Mouse (Mus musculus): Measurements from ENCODE around the gene Rpl14. TPM values are rescaled to one million over a fixed set of nuclear protein-coding genes. Genes with fewer than 3 reads are reported as not detected.
A peak's percentile ranks its signal among the peaks of the same experiment; 100 is the strongest.

Gene Rpl14
- polyA plus RNA-seq, 2 experiments = 556 to 571 TPM

DNA sequence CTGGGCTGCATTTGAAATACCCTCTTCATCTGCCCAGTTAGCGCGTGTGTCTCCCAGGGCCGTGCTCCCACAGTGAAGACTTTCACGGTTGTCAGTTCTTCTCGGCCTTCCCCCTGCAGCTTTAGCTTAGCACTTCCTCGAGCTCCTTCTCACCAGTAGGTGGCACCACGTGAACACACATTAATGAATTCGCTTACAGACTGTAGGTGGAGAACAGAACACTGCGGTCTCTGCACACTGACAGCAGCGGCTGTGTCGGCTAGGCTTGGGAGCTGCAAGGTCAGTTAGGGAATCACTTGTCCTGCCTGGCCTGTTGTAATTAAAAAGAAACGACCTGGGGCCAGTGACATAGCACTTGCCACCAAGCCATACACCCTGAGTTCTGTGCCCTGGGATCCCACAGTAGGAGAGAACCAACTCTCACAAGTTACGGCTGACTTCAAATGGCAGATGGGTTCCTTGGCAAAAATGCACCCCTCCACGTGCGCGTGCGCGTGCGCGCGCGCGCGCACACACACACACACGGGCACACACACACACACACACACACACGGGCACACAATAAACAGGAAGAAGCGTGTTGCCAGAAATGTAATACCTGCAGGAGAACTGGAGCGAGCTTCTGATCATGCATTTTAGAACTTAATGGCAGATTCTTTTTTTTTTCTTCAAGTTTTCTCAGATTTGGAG is 11.5 kb downstream of the Rpl14 start:
- peaks cover 9 to 20% of the 10 kb centered on the region in 2 experiments; a peak in 3 of 4 replicates for H3K4me1 ChIP-seq (replicated peaks; ENCODE audit: control insufficient read depth in 2 of 2, insufficient read depth in 2 of 2, low read length in 1 of 2)
- H3K36me3 ChIP-seq (replicated peaks; ENCODE audit: control insufficient read depth, insufficient read depth, low read depth) = no peaks in the 10 kb centered on the region
- H3K27ac ChIP-seq = no peak overlapping the region
- no peak for TF ChIP-seq EP300 (IDR thresholded peaks at IDR 0.05; ENCODE audit: low read depth)
- TF ChIP-seq CTCF (IDR thresholded peaks at IDR 0.05; ENCODE audit: low read depth) = peak; percentile 96
- 6% methylated on average over 28 of the region's 28 CpGs for WGBS (ENCODE audit: insufficient replicate concordance)
- peak overlapping the region; percentile 65 for H3K4me2 ChIP-seq (ENCODE audit: low read depth)
- H3K9me3 ChIP-seq (ENCODE audit: control insufficient read depth, low read length) = no peaks in the 10 kb centered on the region
- ATAC-seq (ENCODE audit: insufficient read depth) = peak; percentile 87
- peak; percentile 73 to 81 (median 78) for DNase-seq (ENCODE audit: low read depth in 3 of 3, low spot score in 3 of 3)
- H3K4me3 ChIP-seq (ENCODE audit: insufficient read depth in 1 of 2, low read depth in 2 of 2, low read length in 2 of 2) = peak overlapping the region; percentile 31 to 53
- H3K9ac ChIP-seq (replicated peaks) = peak overlapping the region; percentile 34; the same call in 1 of the 2 replicates
- H3K27me3 ChIP-seq (ENCODE audit: control insufficient read depth, insufficient read depth, low read length) = no peaks in the 10 kb centered on the region

DNA sequence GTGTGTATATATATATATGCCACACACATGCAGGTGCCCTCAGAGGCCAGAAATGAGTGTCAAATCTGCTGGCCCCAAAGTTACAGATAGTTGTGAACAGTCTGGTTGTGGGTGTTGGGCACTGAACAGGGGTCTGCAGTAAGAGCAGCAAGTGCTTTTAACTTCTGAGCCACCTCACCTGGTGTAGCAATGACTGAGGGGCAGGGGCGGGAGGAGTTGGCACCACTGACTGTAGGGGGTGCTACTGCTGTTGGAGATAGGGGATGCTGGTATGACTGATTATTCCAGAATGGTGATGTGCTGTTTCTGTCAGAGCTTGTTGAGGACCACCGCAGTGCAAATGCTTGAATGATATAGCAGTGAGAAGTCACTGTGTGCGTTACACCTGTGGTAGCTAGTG is 12.1 kb downstream of the Rpl14 start:
- Histone ChIP-seq H3K4me1 (replicated peaks; ENCODE audit: control insufficient read depth in 2 of 2, insufficient read depth in 2 of 2, low read length in 1 of 2) (peaks cover 4 to 15% of the 10 kb centered on the region in 2 experiments; a peak in 3 of 4 replicates), H3K27me3 (ENCODE audit: control insufficient read depth, insufficient read depth, low read length) (no peaks in the 10 kb centered on the region), H3K4me2 (ENCODE audit: low read depth) (peak overlapping the region; percentile 65), H3K9me3 (ENCODE audit: control insufficient read depth, low read length) (no peaks in the 10 kb centered on the region), H3K27ac (no peak overlapping the region), H3K4me3 (ENCODE audit: insufficient read depth in 1 of 2, low read depth in 2 of 2, low read length in 2 of 2) (no peak overlapping the region), H3K36me3 (replicated peaks; ENCODE audit: control insufficient read depth, insufficient read depth, low read depth) (no peaks in the 10 kb centered on the region), H3K9ac (replicated peaks) (no peak overlapping the region; the same call in 1 of the 2 replicates)
- ATAC-seq (ENCODE audit: insufficient read depth) (no peak), DNase-seq (ENCODE audit: low read depth in 3 of 3, low spot score in 3 of 3) (no peak)
- 55% methylated on average over 3 of the region's 3 CpGs for WGBS (ENCODE audit: insufficient replicate concordance)
- peak; percentile 35 for TF ChIP-seq CTCF (IDR thresholded peaks at IDR 0.05; ENCODE audit: low read depth)
- TF ChIP-seq EP300 (IDR thresholded peaks at IDR 0.05; ENCODE audit: low read depth) = no peak

- no peak overlapping the region for H3K4me2 ChIP-seq (ENCODE audit: low read depth)
- no peaks in the 10 kb centered on the region for H3K9me3 ChIP-seq (ENCODE audit: control insufficient read depth, low read length)
- no peak for ATAC-seq (ENCODE audit: insufficient read depth)
- H3K4me3 ChIP-seq (ENCODE audit: insufficient read depth in 1 of 2, low read depth in 2 of 2, low read length in 2 of 2) = no peak overlapping the region
- no peaks in the 10 kb centered on the region for H3K36me3 ChIP-seq (replicated peaks; ENCODE audit: control insufficient read depth, insufficient read depth, low read depth)
- DNase-seq (ENCODE audit: low read depth in 3 of 3, low spot score in 3 of 3) = peak in 1 of 3 experiments; percentile 68
- no peak overlapping the region for H3K9ac ChIP-seq (replicated peaks)
- H3K27ac ChIP-seq = no peak overlapping the region
- TF ChIP-seq CTCF (IDR thresholded peaks at IDR 0.05; ENCODE audit: low read depth) (peak; percentile 91), EP300 (IDR thresholded peaks at IDR 0.05; ENCODE audit: low read depth) (no peak)
- 12% methylated on average over 3 of the region's 3 CpGs for WGBS (ENCODE audit: insufficient replicate concordance)
- peaks cover 4 to 10% of the 10 kb centered on the region in 2 experiments; a peak in 3 of 4 replicates for H3K4me1 ChIP-seq (replicated peaks; ENCODE audit: control insufficient read depth in 2 of 2, insufficient read depth in 2 of 2, low read length in 1 of 2)
- H3K27me3 ChIP-seq (ENCODE audit: control insufficient read depth, insufficient read depth, low read length) = no peaks in the 10 kb centered on the region
Measured at GRCm38 (mm10) chr9:120586546-120586945, 15.3 kb downstream of the Rpl14 start.

DNA sequence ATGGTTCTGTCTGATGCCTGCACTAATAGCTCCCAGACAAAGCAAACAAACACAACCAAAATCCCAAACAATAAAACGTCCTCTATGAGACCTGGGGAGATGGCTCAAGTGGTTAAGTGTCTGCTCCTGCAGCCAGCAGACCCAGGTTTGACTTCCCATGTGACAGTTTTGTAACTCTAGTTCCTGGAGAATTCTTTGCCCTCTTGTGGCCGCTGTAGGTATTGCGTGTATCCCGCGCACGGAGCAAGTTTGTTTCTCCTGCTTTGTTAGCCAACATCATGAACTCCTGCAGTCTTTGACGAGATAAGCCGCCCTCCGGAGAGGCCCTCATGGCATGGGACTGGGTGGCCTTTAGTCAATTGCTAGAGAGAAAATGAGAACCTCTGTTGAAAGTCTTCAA is 20.2 kb downstream of the Rpl14 start:
- 0% methylated on average over 9 of the region's 9 CpGs for WGBS (ENCODE audit: insufficient replicate concordance)
- Histone ChIP-seq H3K4me1 (replicated peaks; ENCODE audit: control insufficient read depth in 2 of 2, insufficient read depth in 2 of 2, low read length in 1 of 2) (no peaks in the 10 kb centered on the region), H3K36me3 (replicated peaks; ENCODE audit: control insufficient read depth, insufficient read depth, low read depth) (no peaks in the 10 kb centered on the region), H3K27me3 (ENCODE audit: control insufficient read depth, insufficient read depth, low read length) (no peaks in the 10 kb centered on the region), H3K9me3 (ENCODE audit: control insufficient read depth, low read length) (no peaks in the 10 kb centered on the region), H3K27ac (no peak overlapping the region), H3K4me3 (ENCODE audit: insufficient read depth in 1 of 2, low read depth in 2 of 2, low read length in 2 of 2) (no peak overlapping the region), H3K9ac (replicated peaks) (no peak overlapping the region), H3K4me2 (ENCODE audit: low read depth) (no peak overlapping the region)
- no peak for ATAC-seq (ENCODE audit: insufficient read depth)
- TF ChIP-seq CTCF (IDR thresholded peaks at IDR 0.05; ENCODE audit: low read depth) (peak; percentile 86), EP300 (IDR thresholded peaks at IDR 0.05; ENCODE audit: low read depth) (no peak)
- DNase-seq (ENCODE audit: low read depth in 3 of 3, low spot score in 3 of 3) = no peak

DNA sequence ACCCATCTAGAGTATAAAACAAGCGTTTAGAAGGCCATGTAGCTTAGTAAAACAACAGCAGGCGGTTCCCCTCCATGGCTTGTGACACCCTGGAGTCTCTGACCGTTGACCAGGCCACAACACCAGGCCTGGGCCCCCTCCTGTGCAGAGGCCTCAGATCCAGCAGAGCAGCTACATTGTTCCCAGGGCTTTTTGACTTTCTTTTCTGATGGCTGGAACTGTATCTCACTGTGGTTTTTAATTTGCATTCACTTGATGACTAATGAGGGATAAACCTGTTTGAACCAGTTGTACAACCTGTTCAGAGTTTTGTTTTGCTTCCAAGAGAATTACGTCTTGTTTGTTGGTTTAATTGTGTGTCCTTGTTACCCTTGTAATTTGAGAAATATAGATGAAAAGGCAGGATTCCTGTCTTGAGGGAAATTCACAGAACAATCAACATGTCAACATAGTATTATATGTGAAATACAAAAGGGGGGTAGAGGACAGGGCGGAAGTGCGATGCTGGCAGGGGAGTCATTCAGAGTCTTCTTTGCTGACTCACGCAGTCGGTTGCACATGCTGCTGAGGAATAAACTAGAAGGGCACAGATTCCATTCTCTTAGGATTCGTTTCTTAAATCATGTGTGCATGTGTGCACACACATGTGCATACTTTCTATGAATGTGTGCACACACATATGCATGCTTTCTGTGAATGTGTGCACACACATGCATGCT is 22.3 kb downstream of the Rpl14 start:
- H3K4me3 ChIP-seq (ENCODE audit: insufficient read depth in 1 of 2, low read depth in 2 of 2, low read length in 2 of 2) = no peak overlapping the region
- DNase-seq (ENCODE audit: low read depth in 3 of 3, low spot score in 3 of 3) (no peak), ATAC-seq (ENCODE audit: insufficient read depth) (no peak)
- H3K9ac ChIP-seq (replicated peaks) = no peak overlapping the region
- no peak overlapping the region for H3K4me2 ChIP-seq (ENCODE audit: low read depth)
- H3K36me3 ChIP-seq (replicated peaks; ENCODE audit: control insufficient read depth, insufficient read depth, low read depth) = no peaks in the 10 kb centered on the region
- TF ChIP-seq CTCF (IDR thresholded peaks at IDR 0.05; ENCODE audit: low read depth) (no peak), EP300 (IDR thresholded peaks at IDR 0.05; ENCODE audit: low read depth) (no peak)
- H3K9me3 ChIP-seq (ENCODE audit: control insufficient read depth, low read length) = no peaks in the 10 kb centered on the region
- no peaks in the 10 kb centered on the region for H3K27me3 ChIP-seq (ENCODE audit: control insufficient read depth, insufficient read depth, low read length)
- 54% methylated on average over 9 of the region's 9 CpGs for WGBS (ENCODE audit: insufficient replicate concordance)
- H3K4me1 ChIP-seq (replicated peaks; ENCODE audit: control insufficient read depth in 2 of 2, insufficient read depth in 2 of 2, low read length in 1 of 2) = no peaks in the 10 kb centered on the region
- no peak overlapping the region for H3K27ac ChIP-seq
